Comparison of ENCODE assay signal across 31 mouse cellular contexts in genomic region chr8:90761947-90762346, GRCm38 (mm10). TPM values are rescaled to one million over a fixed set of nuclear protein-coding genes. Genes with fewer than 3 reads are reported as not detected.
A peak's percentile ranks its signal among the peaks of the same experiment; 100 is the strongest.
DNase-seq lines count a peak whose midpoint lies in the region; ATAC-seq and TF ChIP-seq lines count a peak whose summit lies in the region.
"Had no signal": no experiment of that assay in that cellular context is flagged by ENCODE, and none has a peak within 500 bp of the region (broad histone marks: within the 10 kb centered on the region; RNA-seq: fewer than 3 reads in every experiment).

No protein-coding gene starts in this region.

- H3K9me3 ChIP-seq in forebrain, embryonic 10.5 days, result peaks cover 5% of the 10 kb centered on the region
- no peaks in the 10 kb centered on the region for H3K9me3 ChIP-seq in forebrain, postnatal 0 days (ENCODE audit: low read length)
- H3K9me3 ChIP-seq in midbrain, embryonic 11.5 days (ENCODE audit: control insufficient read depth, low read length), result no peaks in the 10 kb centered on the region
- H3K9me3 ChIP-seq in midbrain, postnatal 0 days (ENCODE audit: low read length), result no peaks in the 10 kb centered on the region
- H3K9me3 ChIP-seq in midbrain, embryonic 12.5 days, result 0 out of 2 replicates have a peak, but pooled peaks cover 8% of the 10 kb centered on the region
- H3K9me3 ChIP-seq: embryonic facial prominence, embryonic 13.5 days; liver, embryonic 15.5 days; neural tube, embryonic 12.5 days; stomach, embryonic 15.5 days had no signal

- no peak for TF ChIP-seq CTCF in forebrain, postnatal 0 days (IDR thresholded peaks at IDR 0.05; ENCODE audit: low read depth)
- TF ChIP-seq CTCF in midbrain, postnatal 0 days (IDR thresholded peaks at IDR 0.05), result no peak

- 83% methylated on average over 5 of the region's 5 CpGs for WGBS in forebrain, embryonic 10.5 days
- 36% methylated on average over 5 of the region's 5 CpGs for WGBS in forebrain, postnatal 0 days
- WGBS in midbrain, embryonic 11.5 days, result 80% methylated on average over 5 of the region's 5 CpGs
- WGBS in midbrain, postnatal 0 days, result 44% methylated on average over 5 of the region's 5 CpGs
- 78% methylated on average over 5 of the region's 5 CpGs for whole genome bisulfite sequencing in midbrain, embryonic 12.5 days

- no peak overlapping the region for H3K9ac ChIP-seq in forebrain, postnatal 0 days
- no peak overlapping the region for H3K9ac ChIP-seq in midbrain, embryonic 11.5 days (ENCODE audit: low read length)
- no peak overlapping the region for H3K9ac ChIP-seq in midbrain, postnatal 0 days (replicated peaks; ENCODE audit: low read length, poor library complexity, severe bottlenecking)
- H3K9ac ChIP-seq in midbrain, embryonic 12.5 days (replicated peaks), result no peak overlapping the region
- H3K9ac ChIP-seq: embryonic facial prominence, embryonic 13.5 days; hindbrain, embryonic 14.5 days; limb, embryonic 12.5 days; liver, embryonic 15.5 days; lung, embryonic 14.5 days; neural tube, embryonic 12.5 days; stomach, embryonic 15.5 days had no signal

- peaks cover 21% of the 10 kb centered on the region for H3K4me1 ChIP-seq in forebrain, embryonic 10.5 days
- no peaks in the 10 kb centered on the region for H3K4me1 ChIP-seq in forebrain, postnatal 0 days (ENCODE audit: insufficient read depth)
- H3K4me1 ChIP-seq in midbrain, embryonic 11.5 days (ENCODE audit: control insufficient read depth, insufficient read depth, low read length), result no peaks in the 10 kb centered on the region
- no peaks in the 10 kb centered on the region for H3K4me1 ChIP-seq in midbrain, postnatal 0 days (ENCODE audit: insufficient read depth, low read length)
- H3K4me1 ChIP-seq in midbrain, embryonic 12.5 days, result peaks cover 11% of the 10 kb centered on the region; the same call in 1 of the 2 replicates
- H3K4me1 ChIP-seq: embryonic facial prominence, embryonic 13.5 days; limb, embryonic 12.5 days; liver, embryonic 15.5 days; neural tube, embryonic 12.5 days; stomach, embryonic 15.5 days had no signal

- H3K36me3 ChIP-seq in forebrain, embryonic 10.5 days (replicated peaks), result no peaks in the 10 kb centered on the region
- H3K36me3 ChIP-seq in forebrain, postnatal 0 days (ENCODE audit: insufficient read depth), result no peaks in the 10 kb centered on the region
- no peaks in the 10 kb centered on the region for H3K36me3 ChIP-seq in midbrain, embryonic 11.5 days (ENCODE audit: control insufficient read depth, insufficient read depth, low read length)
- no peaks in the 10 kb centered on the region for H3K36me3 ChIP-seq in midbrain, postnatal 0 days (ENCODE audit: insufficient read depth, low read length)
- no peaks in the 10 kb centered on the region for H3K36me3 ChIP-seq in midbrain, embryonic 12.5 days
- H3K36me3 ChIP-seq: embryonic facial prominence, embryonic 13.5 days; limb, embryonic 12.5 days; liver, embryonic 15.5 days; neural tube, embryonic 12.5 days; stomach, embryonic 15.5 days had no signal

- DNase-seq in forebrain, embryonic 10.5 days (ENCODE audit: extremely low spot score, low spot score), result no peak
- DNase-seq in forebrain, postnatal 0 days, result no peak
- DNase-seq in midbrain, embryonic 11.5 days (ENCODE audit: low spot score, missing footprints), result no peak
- DNase-seq in midbrain, postnatal 0 days (ENCODE audit: low spot score), result no peak
- DNase-seq in retina, postnatal 1 day, result peak; percentile 68
- DNase-seq in spleen, postnatal 4 days (ENCODE audit: low spot score in 2 of 2), result no peak
- no peak for DNase-seq in thymus, postnatal 25 days
- DNase-seq: adrenal gland, postnatal 25 days; cerebellum, adult 18-20 months; cerebellum, postnatal 10 days; gastrocnemius, postnatal 14 days; heart, adult 11 months; heart, postnatal 36 days; layer of hippocampus, postnatal 36 days; lung, embryonic 14.5 days; lung, postnatal 14 days; thymus, postnatal 14 days had no signal

- H3K4me3 ChIP-seq in forebrain, embryonic 10.5 days, result no peak overlapping the region
- H3K4me3 ChIP-seq in forebrain, postnatal 0 days (ENCODE audit: low read depth, low read length), result no peak overlapping the region
- no peak overlapping the region for H3K4me3 ChIP-seq in midbrain, embryonic 11.5 days (ENCODE audit: low read depth, low read length)
- H3K4me3 ChIP-seq in midbrain, postnatal 0 days (ENCODE audit: low read depth, low read length), result no peak overlapping the region
- H3K4me3 ChIP-seq in midbrain, embryonic 12.5 days, result no peak overlapping the region
- H3K4me3 ChIP-seq: embryonic facial prominence, embryonic 13.5 days; limb, embryonic 12.5 days; liver, embryonic 15.5 days; myocyte; neural tube, embryonic 12.5 days; stomach, embryonic 15.5 days had no signal

- H3K27me3 ChIP-seq in forebrain, embryonic 10.5 days (ENCODE audit: poor library complexity, severe bottlenecking), result no peaks in the 10 kb centered on the region
- no peaks in the 10 kb centered on the region for H3K27me3 ChIP-seq in forebrain, postnatal 0 days (ENCODE audit: insufficient read depth, low read length)
- no peaks in the 10 kb centered on the region for H3K27me3 ChIP-seq in midbrain, embryonic 11.5 days (ENCODE audit: control insufficient read depth, insufficient read depth, low read length)
- no peaks in the 10 kb centered on the region for H3K27me3 ChIP-seq in midbrain, postnatal 0 days (ENCODE audit: insufficient read depth, low read length)
- no peaks in the 10 kb centered on the region for H3K27me3 ChIP-seq in midbrain, embryonic 12.5 days
- H3K27me3 ChIP-seq: embryonic facial prominence, embryonic 13.5 days; limb, embryonic 12.5 days; liver, embryonic 15.5 days; neural tube, embryonic 12.5 days; stomach, embryonic 15.5 days had no signal

- ATAC-seq in forebrain, postnatal 0 days, result no peak
- no peak for ATAC-seq in midbrain, embryonic 11.5 days (ENCODE audit: low FRiP score)
- no peak for ATAC-seq in midbrain, postnatal 0 days (ENCODE audit: low FRiP score)
- ATAC-seq in midbrain, embryonic 12.5 days (ENCODE audit: low FRiP score, low read depth), result no peak
- ATAC-seq: intestine, postnatal 0 days had no signal

- no peak overlapping the region for H3K4me2 ChIP-seq in forebrain, postnatal 0 days (ENCODE audit: low read depth)
- H3K4me2 ChIP-seq in midbrain, embryonic 11.5 days, result no peak overlapping the region
- no peak overlapping the region for H3K4me2 ChIP-seq in midbrain, postnatal 0 days (ENCODE audit: low read depth, low read length, poor library complexity, severe bottlenecking)
- no peak overlapping the region for H3K4me2 ChIP-seq in midbrain, embryonic 12.5 days (replicated peaks)
- H3K4me2 ChIP-seq: embryonic facial prominence, embryonic 13.5 days; heart, embryonic 11.5 days; hindbrain, embryonic 14.5 days; limb, embryonic 12.5 days; liver, embryonic 15.5 days; lung, embryonic 14.5 days; neural tube, embryonic 12.5 days; stomach, embryonic 15.5 days had no signal

- H3K27ac ChIP-seq in forebrain, embryonic 10.5 days, result peak overlapping the region; percentile 75
- no peak overlapping the region for H3K27ac ChIP-seq in forebrain, postnatal 0 days (ENCODE audit: low read depth, low read length)
- H3K27ac ChIP-seq in midbrain, embryonic 11.5 days (ENCODE audit: low read depth, low read length), result 0 out of 2 replicates have a peak overlapping the region, but pooled peaks have one; percentile 20
- no peak overlapping the region for H3K27ac ChIP-seq in midbrain, postnatal 0 days (ENCODE audit: low read depth, low read length)
- peak overlapping the region; percentile 1; the same call in 1 of the 2 replicates for H3K27ac ChIP-seq in midbrain, embryonic 12.5 days (replicated peaks)
- H3K27ac ChIP-seq: embryonic facial prominence, embryonic 13.5 days; hindbrain, embryonic 14.5 days; limb, embryonic 12.5 days; liver, embryonic 15.5 days; neural tube, embryonic 12.5 days; stomach, embryonic 15.5 days had no signal

RNA-seq across cellular contexts. Expression of gene Gm19935, which starts 55.2 kb away (rescaled TPM):
- not detected in 2 replicates for polyA plus RNA-seq in forebrain, embryonic 10.5 days (2016; fragmentation: Nextera tagmentation; extraction: Ambion mirVana)
- 2.5 and 5.0 TPM in 2 replicates for total RNA-seq in forebrain, postnatal 0 days (2014; rRNA removed)
- polyA plus RNA-seq in forebrain, postnatal 0 days (2015; fragmentation: Nextera tagmentation; extraction: Ambion mirVana), result 2.9 and 4.6 TPM in 2 replicates
- not detected in 2 replicates for polyA plus RNA-seq in midbrain, embryonic 11.5 days (2014; fragmentation: Nextera tagmentation; extraction: Ambion mirVana)
- total RNA-seq in midbrain, postnatal 0 days (2014; rRNA removed), result 1.4 and 1.8 TPM in 2 replicates
- 1.8 and 2.5 TPM in 2 replicates for polyA plus RNA-seq in midbrain, postnatal 0 days (2015; fragmentation: Nextera tagmentation; extraction: Ambion mirVana)
- polyA plus RNA-seq in midbrain, embryonic 12.5 days (2016; fragmentation: Nextera tagmentation; extraction: Ambion mirVana), result not detected in 2 replicates
- total RNA-seq: adrenal gland, postnatal 25 days; common myeloid progenitor, adult 5-6 weeks; gastrocnemius, postnatal 14 days; heart, postnatal 36 days had no signal
- polyA plus RNA-seq: embryonic facial prominence, embryonic 13.5 days; heart, embryonic 11.5 days; intestine, postnatal 0 days; kidney, embryonic 16.5 days; limb, embryonic 12.5 days; liver, adult 2 months; liver, embryonic 15.5 days; lung, embryonic 14.5 days; myocyte; small intestine, adult 2 months; stomach, embryonic 15.5 days had no signal

Comparison
In these comparisons a context has a peak if more than half of its experiments do, and no peak if none do; other contexts are left out.
1. H3K27ac ChIP-seq: peak in forebrain, embryonic 10.5 days (single experiment), midbrain, embryonic 11.5 days (single experiment) and midbrain, embryonic 12.5 days (single experiment); none in forebrain, postnatal 0 days (single experiment) and midbrain, postnatal 0 days (single experiment).